Mouse (Mus musculus): ENCODE measurements around the gene Ruvbl2.

GRCm38 (mm10) chr7:45466283-45467089 lies 28.6 kb upstream of the Ruvbl2 start, which contains the start of gene Bax:
- TF ChIP-seq CTCF (conservative IDR thresholded peaks at IDR 0.05; ENCODE audit: insufficient read depth, insufficient read length, low read depth, low read length), result no peak
- TF ChIP-seq POLR2A (IDR thresholded peaks at IDR 0.05; ENCODE audit: low read depth, low read length), result peak; percentile 26

Data from kidney, adult 2 months (tissue).